Mouse (Mus musculus): Measurements from ENCODE around the gene Rad1. TPM values are rescaled to one million over a fixed set of nuclear protein-coding genes. Genes with fewer than 3 reads are reported as not detected.

The Rad1 gene
- polyA plus RNA-seq, 1 experiment from 2014 or later, result 13.5 TPM

GRCm38 (mm10) chr15:10534591-10534990 lies 48.8 kb downstream of the Rad1 start:
- Histone ChIP-seq H3K27me3 (ENCODE audit: control insufficient read depth, insufficient read depth, low read length) (no peaks in the 10 kb centered on the region), H3K9me3 (ENCODE audit: control insufficient read depth, low read length) (no peaks in the 10 kb centered on the region), H3K36me3 (ENCODE audit: control insufficient read depth, insufficient read depth, low read length) (no peaks in the 10 kb centered on the region), H3K4me3 (replicated peaks; ENCODE audit: low read depth, low read length) (no peak overlapping the region), H3K9ac (replicated peaks; ENCODE audit: low read length) (no peak overlapping the region), H3K4me2 (ENCODE audit: low read length) (no peak overlapping the region), H3K4me1 (ENCODE audit: control insufficient read depth, insufficient read depth, low read length) (no peaks in the 10 kb centered on the region), H3K27ac (replicated peaks; ENCODE audit: low read depth, low read length) (no peak overlapping the region)
- DNase-seq (no peak), ATAC-seq (ENCODE audit: low FRiP score, low TSS enrichment) (no peak)
- 88% methylated on average over 5 of the region's 5 CpGs for WGBS

GRCm38 (mm10) chr15:10535969-10536368 lies 50.2 kb downstream of the Rad1 start:
- no peaks in the 10 kb centered on the region for H3K9me3 ChIP-seq (ENCODE audit: control insufficient read depth, low read length)
- no peaks in the 10 kb centered on the region for H3K36me3 ChIP-seq (ENCODE audit: control insufficient read depth, insufficient read depth, low read length)
- no peak overlapping the region for H3K4me3 ChIP-seq (replicated peaks; ENCODE audit: low read depth, low read length)
- no peak overlapping the region for H3K9ac ChIP-seq (replicated peaks; ENCODE audit: low read length)
- H3K4me2 ChIP-seq (ENCODE audit: low read length), result no peak overlapping the region
- DNase-seq (no peak), ATAC-seq (ENCODE audit: low FRiP score, low TSS enrichment) (no peak)
- WGBS, result 93% methylated on average over 7 of the region's 7 CpGs
- H3K4me1 ChIP-seq (ENCODE audit: control insufficient read depth, insufficient read depth, low read length), result no peaks in the 10 kb centered on the region
- H3K27ac ChIP-seq (replicated peaks; ENCODE audit: low read depth, low read length), result no peak overlapping the region
- H3K27me3 ChIP-seq (ENCODE audit: control insufficient read depth, insufficient read depth, low read length), result no peaks in the 10 kb centered on the region

GRCm38 (mm10) chr15:10540271-10541088 lies 54.7 kb downstream of the Rad1 start:
- no peak overlapping the region for H3K4me2 ChIP-seq (ENCODE audit: low read length)
- no peaks in the 10 kb centered on the region for H3K36me3 ChIP-seq (ENCODE audit: control insufficient read depth, insufficient read depth, low read length)
- no peaks in the 10 kb centered on the region for H3K4me1 ChIP-seq (ENCODE audit: control insufficient read depth, insufficient read depth, low read length)
- ATAC-seq (ENCODE audit: low FRiP score, low TSS enrichment) (no peak), DNase-seq (no peak)
- H3K9ac ChIP-seq (replicated peaks; ENCODE audit: low read length), result no peak overlapping the region
- no peak overlapping the region for H3K27ac ChIP-seq (replicated peaks; ENCODE audit: low read depth, low read length)
- H3K9me3 ChIP-seq (ENCODE audit: control insufficient read depth, low read length), result no peaks in the 10 kb centered on the region
- WGBS, result 85% methylated on average over 16 of the region's 16 CpGs
- no peaks in the 10 kb centered on the region for H3K27me3 ChIP-seq (ENCODE audit: control insufficient read depth, insufficient read depth, low read length)
- H3K4me3 ChIP-seq (replicated peaks; ENCODE audit: low read depth, low read length), result no peak overlapping the region

Other genes with a start within 250 kb of the Rad1 start
- not detected in 2 replicates for gene Gm21973, start 160.6 kb upstream of the Rad1 start, polyA plus RNA-seq (2014; fragmentation: Nextera tagmentation; extraction: Ambion mirVana)
- not detected in 2 replicates for gene Agxt2, start 127.5 kb upstream of the Rad1 start, polyA plus RNA-seq (2014; fragmentation: Nextera tagmentation; extraction: Ambion mirVana)
- gene Dnajc21, start 15.5 kb upstream of the Rad1 start, polyA plus RNA-seq (2014; fragmentation: Nextera tagmentation; extraction: Ambion mirVana), result 10.4 and 12.3 TPM in 2 replicates
- 71.9 and 73.3 TPM in 2 replicates for gene Brix1, start 71 bp upstream of the Rad1 start, polyA plus RNA-seq (2014; fragmentation: Nextera tagmentation; extraction: Ambion mirVana)
- gene Ttc23l, start 72.7 kb downstream of the Rad1 start, polyA plus RNA-seq (2014; fragmentation: Nextera tagmentation; extraction: Ambion mirVana), result 0.11 TPM in 1 of 2 replicates, not detected in the other
- gene Rai14, start 228.6 kb downstream of the Rad1 start, polyA plus RNA-seq (2014; fragmentation: Nextera tagmentation; extraction: Ambion mirVana), result 10.5 and 20.5 TPM in 2 replicates